Mouse (Mus musculus) ovary, postnatal 14 days (tissue): ENCODE measurements around the gene Furin.

Source experiments
- DNase-seq: peaks from one replicate; pipeline ENCODE4 v3.0.0; 2022; ENCODE audit warnings: low spot score

Gene Furin

DNA sequence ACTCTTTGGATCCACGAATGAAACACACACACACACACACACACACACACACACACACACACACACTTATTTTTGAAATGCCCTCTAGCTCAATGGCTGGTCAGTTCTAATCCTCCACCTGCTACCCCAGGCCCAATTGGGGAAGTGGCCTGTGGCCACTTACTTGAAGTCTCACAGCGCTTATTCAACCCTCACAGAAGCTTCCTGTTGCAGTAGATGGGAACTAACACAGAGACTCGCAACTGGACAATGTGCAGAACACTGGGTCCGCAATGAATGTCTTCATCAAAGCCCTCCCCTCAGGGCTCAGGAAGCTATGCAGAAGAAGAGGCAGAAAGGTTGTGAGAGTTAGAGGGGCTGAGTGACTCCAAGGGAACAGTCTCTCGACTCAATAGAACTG, 22.5 kb upstream of the Furin start:
- DNase-seq: no peak

DNA sequence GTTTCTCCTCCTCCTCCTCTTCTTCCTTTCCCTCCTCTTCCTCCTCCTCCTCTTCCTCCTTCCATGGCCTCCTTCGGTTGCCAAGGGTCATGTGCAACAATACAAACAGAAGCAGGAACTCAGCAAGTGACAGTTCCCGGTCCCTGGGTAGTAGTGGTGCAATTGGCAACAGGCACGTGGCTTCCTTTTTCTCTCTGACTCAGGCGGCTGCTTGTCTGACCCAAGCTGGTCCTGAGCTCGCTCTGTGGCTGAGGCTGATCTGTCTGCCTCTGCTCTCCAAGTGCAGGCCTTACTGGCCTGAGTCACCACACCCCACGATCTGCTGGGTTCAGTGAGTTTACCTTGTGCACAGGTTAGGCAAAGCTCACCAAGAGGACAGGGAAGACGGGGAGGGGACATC, 21.1 kb upstream of the Furin start:
- DNase-seq: no peak

DNA sequence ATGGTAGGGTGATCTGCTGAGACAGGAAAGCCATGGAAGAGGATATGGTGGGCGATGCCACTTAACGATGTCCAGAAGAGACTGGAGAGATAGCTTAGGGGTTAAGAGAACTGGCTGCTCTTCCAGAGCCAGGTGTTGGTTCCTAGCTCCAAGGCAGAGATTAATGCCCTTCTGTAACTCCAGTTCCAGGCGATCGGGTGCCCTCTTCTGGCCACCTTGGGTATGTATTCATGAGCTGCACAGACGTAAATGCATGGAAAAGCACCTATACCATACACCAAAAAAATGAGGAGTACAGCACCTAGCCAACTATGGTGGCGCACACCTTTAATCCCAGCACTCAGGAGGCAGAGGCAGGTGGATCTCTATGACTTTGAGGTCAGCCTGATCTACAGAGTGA, 19.5 kb upstream of the Furin start:
- no peak for DNase-seq

DNA sequence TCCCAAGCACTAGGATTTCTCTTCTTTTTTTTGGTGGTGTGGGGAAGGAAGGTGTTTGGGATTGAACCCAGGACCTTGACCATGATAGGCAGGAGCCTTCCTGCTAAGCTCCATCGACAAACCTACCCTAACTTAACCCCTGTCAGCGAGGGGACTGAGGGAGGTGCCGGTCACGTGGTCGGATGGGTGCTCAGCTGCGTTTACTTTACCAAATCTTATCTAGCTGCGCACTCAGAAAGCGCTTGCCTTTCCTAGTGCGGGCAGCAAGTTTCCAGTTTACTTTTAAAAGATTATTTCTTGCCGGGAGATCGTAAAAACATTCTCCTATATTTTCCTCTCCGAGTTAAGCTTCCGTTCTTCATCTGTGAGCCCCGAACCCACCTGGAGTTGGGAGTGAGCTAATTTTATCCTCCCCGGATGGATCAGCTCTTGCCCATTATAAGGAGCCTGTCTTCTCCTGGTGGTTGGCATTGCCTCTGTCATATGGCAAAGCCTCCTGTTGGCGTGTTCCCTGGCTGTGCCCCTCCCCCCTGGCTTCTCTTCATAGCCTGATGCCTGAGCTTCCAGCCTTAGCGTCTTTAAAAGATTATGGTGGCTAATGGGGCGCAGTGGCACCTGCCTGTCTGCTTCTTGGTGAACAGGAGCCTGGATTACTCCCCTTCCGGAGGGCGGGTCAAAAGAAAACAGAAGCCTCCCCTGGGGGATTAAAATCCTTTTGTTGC, 17.7 kb upstream of the Furin start:
- DNase-seq: no peak

DNA sequence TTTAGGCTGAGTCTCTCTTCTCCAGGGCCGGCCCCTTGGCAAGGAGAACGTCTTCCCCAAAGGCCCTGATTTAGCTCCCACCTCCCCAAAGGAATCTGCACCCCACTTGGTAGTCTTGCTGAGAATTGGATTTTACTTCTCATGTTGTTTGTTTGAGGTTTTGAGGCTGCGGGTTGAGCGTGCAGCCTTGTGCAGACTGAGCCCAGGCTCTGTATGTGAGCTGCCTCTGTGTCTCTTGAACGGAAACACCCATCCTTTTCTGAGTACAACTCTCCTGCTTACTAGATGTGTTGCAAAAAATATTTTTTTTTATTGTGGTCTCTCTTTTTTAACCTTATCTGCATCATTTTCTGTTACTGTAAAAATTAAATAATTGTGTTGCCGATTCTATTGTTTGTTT, 16.3 kb upstream of the Furin start:
- DNase-seq: no peak

DNA sequence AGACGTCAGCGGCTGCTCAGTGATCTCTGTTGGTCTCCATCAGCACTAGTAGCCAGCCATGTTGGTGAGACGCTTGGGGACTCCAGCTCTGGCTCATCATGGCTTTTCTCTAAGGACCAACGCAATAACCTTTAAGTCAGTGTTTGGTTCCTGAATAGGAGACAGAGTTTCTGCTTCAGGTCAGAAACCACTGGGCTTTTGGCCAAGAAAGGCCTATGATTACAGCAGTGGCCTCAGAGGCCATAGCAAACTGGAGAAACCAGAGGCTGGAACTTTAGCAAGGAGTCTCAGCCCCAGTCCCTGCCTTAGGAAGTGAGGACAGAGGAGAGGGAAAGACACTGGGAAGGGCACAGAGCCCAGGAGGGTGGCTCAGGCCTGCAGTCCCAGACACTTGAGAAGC, 15.3 kb upstream of the Furin start:
- DNase-seq: no peak

DNA sequence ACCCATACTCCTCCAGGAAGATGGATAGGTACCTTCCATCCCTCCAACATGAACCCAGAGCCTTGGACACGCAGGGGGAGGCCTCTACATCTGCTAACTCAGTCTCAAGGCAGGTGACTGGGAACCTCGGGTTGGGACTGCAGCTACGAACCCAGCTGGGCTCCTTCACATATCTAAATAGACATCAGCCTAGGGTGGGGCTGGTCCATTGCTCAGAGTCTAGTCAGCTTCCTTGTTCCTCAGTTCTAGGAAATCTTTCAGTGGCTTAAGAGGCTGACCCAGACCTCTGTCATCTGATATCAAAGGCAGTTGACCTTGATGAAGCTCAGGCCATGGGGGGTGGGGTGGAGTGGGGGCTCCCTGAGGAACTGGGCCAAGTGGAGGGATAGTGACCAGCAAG, 14.0 kb upstream of the Furin start:
- no peak for DNase-seq

DNA sequence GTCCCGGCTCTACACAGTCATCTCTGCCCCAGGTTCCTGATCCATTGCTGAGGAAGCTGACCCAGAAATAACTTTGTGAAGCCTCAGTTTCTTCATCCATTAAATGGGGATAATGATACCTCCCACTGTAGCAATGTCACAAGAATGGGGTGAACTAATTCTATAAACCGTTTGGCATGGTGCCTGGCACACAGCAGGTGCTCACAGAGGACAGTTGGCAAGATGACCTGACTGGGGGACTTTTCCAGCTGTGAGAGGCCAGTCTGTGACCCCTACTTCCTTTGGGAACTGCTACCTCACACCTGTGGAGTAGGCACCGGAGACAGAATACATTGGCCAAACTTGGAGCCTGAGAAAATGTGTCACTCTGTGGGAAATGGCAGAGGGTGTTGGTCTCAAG, 12.8 kb upstream of the Furin start:
- DNase-seq: no peak

DNA sequence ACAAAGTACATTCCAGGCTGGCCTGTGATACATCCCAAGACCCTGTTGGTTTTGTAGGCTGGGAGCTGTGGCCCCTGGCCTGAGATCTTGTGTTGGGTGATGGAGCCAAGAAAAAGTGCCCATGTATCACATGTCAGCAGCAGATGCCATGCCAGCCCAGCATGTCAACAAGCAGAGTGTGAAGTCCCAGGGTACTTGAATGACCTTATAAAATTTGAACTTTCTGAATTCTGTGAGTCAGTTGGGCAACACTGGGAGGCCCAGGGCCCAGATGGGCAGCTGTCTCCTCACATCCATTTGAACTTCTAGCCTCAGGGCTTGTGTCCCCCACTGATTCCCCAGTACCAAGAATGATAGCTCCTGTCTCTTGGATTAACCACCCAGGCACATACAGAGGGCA, 12.4 kb upstream of the Furin start:
- no peak for DNase-seq

DNA sequence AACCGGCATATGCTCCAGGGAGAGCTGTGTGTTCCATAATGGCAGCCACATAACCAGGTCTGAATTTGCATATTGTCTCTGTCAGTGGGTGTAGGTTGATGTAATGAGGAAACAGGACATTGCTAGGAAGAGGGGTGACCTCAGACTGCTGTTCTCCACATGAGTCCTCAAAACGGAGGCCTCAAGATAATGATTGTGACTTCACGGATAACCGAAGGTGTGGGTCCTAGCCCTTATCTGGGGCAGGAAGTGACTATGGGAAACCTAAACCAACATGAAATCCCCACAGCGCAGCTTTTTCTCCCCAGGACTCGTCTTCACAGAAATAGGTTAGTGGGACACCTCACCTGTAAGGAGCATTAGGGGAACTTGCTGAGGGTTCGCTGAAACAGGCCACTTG, 11.7 kb upstream of the Furin start:
- DNase-seq: no peak

DNA sequence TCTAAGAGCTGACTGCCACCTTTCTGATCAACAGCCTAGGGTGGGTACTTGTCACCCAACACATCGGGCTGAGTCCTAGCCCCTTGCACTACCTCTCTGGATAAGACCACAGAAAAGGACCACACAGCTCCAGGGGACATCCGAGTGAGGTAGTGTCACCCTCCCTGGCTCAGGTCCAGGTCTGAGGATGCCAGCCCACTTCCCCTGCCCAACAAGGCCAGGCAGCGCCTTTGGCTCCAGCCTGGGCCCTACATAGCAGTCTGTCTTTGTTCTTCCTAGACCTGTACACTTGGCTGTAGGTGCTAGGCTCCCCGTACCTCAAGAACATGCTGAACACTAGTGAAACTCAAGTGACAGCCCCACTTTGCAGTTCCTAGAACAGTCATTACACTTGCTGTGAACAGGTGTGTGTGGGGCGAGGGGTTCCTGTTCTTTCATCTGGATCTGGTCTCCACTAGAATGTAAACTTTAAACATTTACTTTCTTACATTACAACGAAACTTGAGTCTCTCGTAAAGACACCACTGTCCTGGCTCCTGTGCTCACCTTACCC, 9.1 kb upstream of the Furin start:
- no peak for DNase-seq

DNA sequence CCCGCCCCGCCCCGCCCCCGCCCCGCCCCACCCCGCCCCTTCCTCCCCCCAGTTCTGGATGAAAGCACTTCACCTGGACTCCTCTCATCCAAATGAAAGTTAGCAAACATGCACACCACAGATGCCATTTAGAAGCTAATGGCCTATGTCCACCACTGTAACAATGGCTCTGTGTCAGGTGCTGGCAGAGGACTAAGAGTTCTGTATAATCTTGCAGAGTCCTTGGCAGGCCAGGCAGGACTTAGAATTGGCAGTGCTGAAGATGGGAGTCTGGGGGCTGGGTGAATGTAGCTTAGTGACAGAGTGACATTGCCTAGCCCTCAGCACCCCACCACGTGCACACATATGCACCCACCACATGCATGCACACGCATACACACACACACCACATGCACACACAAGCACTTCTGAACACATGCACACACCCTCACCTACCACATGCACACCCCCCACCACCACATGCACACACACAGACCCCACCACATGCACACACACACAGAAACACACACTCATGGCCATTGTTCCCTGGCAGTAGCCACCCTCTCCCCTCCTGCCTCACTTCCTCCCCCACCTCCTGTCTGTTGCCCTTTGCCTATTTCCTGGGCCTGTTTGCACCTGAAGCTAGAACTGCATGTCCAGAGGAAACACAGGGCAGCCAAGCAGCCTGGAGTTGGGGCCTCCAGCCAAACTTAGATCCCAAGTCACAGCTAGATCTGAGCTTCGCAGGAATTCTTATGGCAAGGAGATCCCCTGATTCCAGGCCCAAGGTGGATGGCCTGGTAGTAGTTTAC, 8.5 kb upstream of the Furin start:
- no peak for DNase-seq

DNA sequence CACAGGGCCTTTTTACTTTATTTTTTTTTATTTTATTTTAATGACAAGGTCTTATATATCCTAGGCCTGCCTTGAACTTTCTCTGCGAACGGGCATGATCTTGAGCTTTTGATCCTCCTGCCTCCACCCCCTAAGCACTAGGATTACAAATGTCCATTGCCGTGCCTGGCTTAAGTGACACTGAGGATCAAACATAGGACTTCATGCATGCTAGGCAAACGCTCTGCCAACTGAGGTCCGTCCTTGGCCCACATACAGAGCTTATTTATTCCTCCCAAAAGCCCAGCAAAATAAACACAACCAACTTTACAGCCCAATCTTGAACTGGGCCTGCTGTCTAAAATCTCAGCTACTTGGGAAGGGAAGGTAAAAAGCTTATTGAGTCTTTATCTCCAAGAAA, 7.5 kb upstream of the Furin start:
- DNase-seq: no peak

DNA sequence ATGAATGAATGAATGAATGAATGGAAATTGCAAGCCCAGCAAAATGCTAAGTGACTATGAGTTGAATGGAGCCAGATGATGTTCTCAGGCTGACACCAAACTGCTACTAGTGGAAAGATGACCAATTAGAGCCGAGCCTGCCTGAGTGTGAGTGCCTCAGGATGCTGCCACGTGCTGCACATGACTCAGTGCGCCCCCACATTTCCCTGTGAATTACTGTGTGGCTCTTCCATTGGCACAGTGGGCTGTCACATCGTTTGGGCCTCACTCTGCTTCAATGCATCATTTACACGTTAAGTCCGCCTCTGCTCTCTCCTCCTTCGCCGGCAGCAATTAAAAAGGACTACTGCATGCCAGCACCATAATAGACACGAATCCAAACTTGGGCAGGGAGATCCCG, 7.0 kb upstream of the Furin start:
- no peak for DNase-seq

DNA sequence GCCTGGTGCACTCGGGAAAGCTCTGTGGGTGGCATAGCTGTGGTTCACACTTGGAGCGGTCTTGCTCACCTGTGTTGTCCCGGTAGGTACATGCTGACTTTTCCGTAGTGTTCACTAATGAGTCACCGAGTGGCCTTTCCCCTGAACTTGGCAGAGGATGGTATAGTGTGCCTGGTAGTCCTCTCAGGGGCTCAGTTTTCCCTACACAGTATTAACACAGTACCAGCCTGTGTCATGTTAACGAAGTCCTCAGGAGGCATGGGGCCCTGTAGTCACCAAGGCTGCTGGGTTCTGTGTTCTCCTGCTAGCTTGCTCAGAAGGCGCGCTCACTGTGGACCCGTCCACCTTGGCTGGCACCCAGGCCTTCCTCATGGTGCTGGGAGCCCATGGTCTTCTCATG, 5.1 kb upstream of the Furin start:
- no peak for DNase-seq

DNA sequence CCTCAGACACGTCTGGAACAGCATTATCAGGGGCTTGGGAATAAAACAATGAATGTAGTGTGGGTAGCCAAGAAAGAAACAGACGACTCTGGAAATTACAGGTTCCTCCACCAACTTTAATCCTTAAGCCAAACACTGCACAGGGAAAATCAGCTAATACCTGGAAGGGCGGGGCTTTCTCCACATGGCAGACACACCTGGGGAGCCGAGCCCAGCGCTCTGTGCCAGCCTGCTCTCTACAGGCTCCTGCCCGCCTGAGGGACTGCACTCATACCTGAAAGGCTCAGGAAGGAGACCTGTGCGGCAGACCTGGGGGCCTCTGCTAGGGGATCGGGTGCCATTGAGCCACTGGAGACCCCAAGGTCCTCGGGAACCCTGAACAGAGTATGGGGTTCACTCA, 2.5 kb upstream of the Furin start:
- no peak for DNase-seq

DNA sequence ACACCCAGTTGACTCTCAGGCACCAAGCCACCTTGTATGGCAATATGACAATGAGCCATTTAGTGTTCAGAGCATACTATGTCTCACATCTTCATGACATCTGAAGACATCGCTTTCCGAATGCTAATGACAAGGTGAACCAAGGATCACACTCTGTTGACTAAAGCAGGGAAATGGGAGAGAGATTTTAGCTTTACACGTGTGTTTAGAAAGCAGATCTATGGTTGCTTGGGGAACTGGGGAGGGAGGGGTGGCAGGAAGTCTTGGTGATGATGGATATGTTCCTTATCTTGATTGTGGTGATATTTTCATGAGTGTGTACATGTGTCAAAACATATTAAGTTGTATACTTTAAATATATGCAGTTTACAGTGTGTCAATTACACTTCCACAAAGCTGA, 950 bp upstream of the Furin start:
- no peak for DNase-seq

DNA sequence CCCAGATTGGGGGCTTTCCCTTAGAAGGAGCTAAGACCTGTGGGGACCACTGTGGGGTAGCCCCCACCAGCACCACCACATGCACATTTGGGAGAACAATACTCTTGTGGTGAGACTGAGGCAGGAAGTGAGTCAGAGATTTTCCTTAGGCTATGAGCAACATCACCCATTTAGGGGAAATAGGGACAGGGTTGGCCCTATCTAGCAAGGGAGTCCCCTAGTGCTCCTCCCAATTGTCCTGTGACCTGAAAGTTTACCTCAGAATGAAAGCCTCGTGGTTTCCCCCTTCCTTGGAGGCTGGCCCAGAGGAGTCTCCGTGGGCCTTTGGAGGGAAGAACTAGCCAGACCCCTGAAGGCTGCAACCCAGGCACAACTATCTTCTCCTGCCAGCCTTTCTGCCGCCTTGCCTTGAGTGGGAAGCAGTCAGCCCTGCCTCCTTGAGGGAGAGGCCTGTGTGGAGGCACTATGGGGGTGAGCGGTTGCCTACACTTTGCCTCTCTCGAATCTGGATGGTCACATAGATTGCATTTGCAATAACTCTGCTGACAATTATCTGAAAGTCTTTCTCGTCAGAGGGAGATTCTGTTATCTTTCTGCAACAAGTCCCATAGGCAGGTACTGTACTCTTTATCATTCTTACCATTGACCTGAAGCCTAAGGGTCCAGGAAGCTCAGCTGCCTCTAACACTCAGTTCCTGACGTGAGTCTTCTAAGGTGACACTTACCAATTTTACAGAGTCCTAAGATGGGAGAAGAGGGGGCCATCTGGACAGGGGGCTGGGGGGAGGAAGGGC, 938 bp downstream of the Furin start:
- no peak for DNase-seq

DNA sequence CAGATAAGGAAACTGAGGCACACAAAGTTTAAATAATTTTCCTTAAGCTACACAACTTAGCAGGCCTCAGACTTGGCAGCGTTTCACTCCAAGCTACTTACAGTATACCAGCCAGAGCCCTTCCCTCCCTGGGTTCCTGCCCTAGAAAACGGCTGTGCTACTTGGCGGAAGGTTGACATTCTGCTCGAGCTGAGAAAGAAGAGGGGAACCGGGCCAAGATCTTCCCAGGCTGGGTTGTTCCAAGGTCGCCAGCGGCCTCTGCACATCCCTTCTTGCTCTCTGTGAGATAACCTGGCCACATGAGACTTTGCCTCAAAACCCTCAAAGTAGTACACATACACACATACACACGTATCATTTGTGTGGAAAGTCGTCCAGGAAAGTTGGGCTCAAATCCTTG, 1.7 kb downstream of the Furin start:
- DNase-seq: peak; percentile 68

DNA sequence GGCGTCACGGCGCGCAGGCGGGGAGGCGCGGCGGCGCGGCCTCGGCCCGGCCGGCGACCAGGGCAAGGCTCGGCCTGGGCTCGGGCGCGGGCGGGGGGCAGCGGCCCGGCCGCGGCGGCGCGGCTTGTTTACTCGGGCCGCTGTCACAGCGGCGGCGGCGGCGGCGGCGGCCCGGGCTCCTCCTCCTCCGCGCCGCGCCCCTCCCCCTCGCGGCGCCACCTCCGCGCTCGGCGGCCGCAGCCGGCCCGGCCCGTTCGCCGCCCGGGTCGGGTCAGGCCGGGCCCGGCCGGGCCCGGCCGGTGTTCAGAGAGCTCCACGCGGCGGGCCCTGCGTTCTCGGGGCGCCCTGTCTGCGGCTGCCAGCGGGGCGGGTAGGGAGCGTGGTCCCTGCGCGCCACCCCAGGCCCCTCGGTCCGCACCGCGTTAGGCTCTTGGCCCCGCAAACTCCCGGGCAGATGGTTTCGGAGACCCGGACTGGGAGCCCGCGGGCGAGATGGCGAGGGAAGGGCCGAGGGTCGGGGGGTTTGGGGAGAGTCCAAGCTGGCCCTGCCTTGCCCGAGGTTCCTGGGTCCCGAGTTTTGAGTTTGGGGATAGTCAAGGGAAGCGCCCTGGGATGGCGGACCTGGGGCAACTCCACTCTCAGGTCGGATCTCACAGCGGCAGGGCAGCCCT, 2.5 kb downstream of the Furin start:
- peak; percentile 57 for DNase-seq

DNA sequence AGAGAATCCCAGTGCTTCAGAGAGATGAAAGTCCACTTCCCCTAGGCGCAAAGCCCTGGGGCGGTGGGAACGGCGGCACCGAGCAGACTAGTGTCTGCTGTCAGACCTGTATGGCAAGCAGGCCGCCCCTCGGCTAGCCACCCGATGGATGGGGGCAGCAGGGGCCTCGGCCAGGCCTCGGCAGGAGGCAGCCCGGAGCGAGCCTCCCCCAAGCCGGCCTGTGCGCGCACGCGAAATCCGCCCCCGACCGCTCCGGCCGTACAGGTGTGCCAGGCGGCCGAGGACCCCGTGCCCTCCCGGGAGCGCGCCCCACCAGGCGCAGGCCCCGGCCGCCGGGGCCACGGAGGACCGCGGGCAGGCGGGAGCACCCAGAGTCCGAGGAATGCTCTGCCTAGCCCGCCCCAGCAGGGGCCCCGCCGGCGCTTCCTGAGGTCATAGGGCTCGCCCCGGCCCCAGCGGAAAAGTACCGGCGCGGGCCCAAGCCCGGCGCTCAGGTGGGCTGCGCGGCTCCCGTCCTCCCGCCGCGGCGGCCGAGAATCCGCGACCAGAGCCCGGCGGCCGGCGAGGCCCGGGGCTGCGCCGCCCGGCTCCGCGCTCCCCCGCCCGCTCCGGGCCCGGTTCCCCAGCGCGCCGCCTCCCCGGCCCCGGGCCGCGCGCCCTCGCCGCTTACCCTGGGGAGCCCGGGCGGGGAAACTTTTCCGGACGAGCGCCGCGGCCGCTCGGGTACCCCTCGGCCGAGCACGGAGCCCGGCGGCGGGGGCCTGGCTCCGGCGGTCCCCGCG, 3.2 kb downstream of the Furin start:
- no peak for DNase-seq
